Mouse (Mus musculus): ENCODE results near the gene Itsn1. TPM values are rescaled to one million over a fixed set of nuclear protein-coding genes. Genes with fewer than 3 reads are reported as not detected.

Itsn1 gene
- polyA plus RNA-seq, 1 experiment = 30.5 TPM

- H3K4me1 ChIP-seq (ENCODE audit: control insufficient read depth, insufficient read depth, low read length) = peaks cover 4% of the 10 kb centered on the region
- no peak for TF ChIP-seq CTCF (IDR thresholded peaks at IDR 0.05; ENCODE audit: control insufficient read depth, insufficient read depth, insufficient replicate concordance, low read depth, low read length)
- TF ChIP-seq POLR2A (IDR thresholded peaks at IDR 0.05; ENCODE audit: control insufficient read depth, low read depth, low read length) = no peak
- H3K27me3 ChIP-seq (ENCODE audit: control insufficient read depth, insufficient read depth, low read length) = no peaks in the 10 kb centered on the region
- no peaks in the 10 kb centered on the region for H3K36me3 ChIP-seq (ENCODE audit: control insufficient read depth, insufficient read depth, low read length)
- no peak overlapping the region for H3K4me3 ChIP-seq (ENCODE audit: control insufficient read depth, low read depth, low read length)
- H3K27ac ChIP-seq (ENCODE audit: control insufficient read depth, insufficient read depth, low read depth, low read length) = no peak overlapping the region
These were observed 3.7 kb downstream of the Itsn1 start for GRCm38 (mm10) chr16:91732816-91733215.

- H3K4me1 ChIP-seq (ENCODE audit: control insufficient read depth, insufficient read depth, low read length) = peaks cover 4% of the 10 kb centered on the region
- TF ChIP-seq CTCF (IDR thresholded peaks at IDR 0.05; ENCODE audit: control insufficient read depth, insufficient read depth, insufficient replicate concordance, low read depth, low read length) = no peak
- no peak for TF ChIP-seq POLR2A (IDR thresholded peaks at IDR 0.05; ENCODE audit: control insufficient read depth, low read depth, low read length)
- no peaks in the 10 kb centered on the region for H3K27me3 ChIP-seq (ENCODE audit: control insufficient read depth, insufficient read depth, low read length)
- H3K4me3 ChIP-seq (ENCODE audit: control insufficient read depth, low read depth, low read length) = no peak overlapping the region
- H3K27ac ChIP-seq (ENCODE audit: control insufficient read depth, insufficient read depth, low read depth, low read length) = no peak overlapping the region
- H3K36me3 ChIP-seq (ENCODE audit: control insufficient read depth, insufficient read depth, low read length) = no peaks in the 10 kb centered on the region
These were observed 5.7 kb downstream of the Itsn1 start for GRCm38 (mm10) chr16:91734771-91735170.

- H3K4me1 ChIP-seq (ENCODE audit: control insufficient read depth, insufficient read depth, low read length) = peaks cover 2% of the 10 kb centered on the region
- H3K4me3 ChIP-seq (ENCODE audit: control insufficient read depth, low read depth, low read length) = no peak overlapping the region
- 0 out of 2 replicates have a peak overlapping the region, but pooled peaks have one; percentile 22 for H3K27ac ChIP-seq (ENCODE audit: control insufficient read depth, insufficient read depth, low read depth, low read length)
- no peaks in the 10 kb centered on the region for H3K27me3 ChIP-seq (ENCODE audit: control insufficient read depth, insufficient read depth, low read length)
- TF ChIP-seq CTCF (IDR thresholded peaks at IDR 0.05; ENCODE audit: control insufficient read depth, insufficient read depth, insufficient replicate concordance, low read depth, low read length) (no peak), POLR2A (IDR thresholded peaks at IDR 0.05; ENCODE audit: control insufficient read depth, low read depth, low read length) (no peak)
- H3K36me3 ChIP-seq (ENCODE audit: control insufficient read depth, insufficient read depth, low read length) = no peaks in the 10 kb centered on the region
These were observed 7.2 kb downstream of the Itsn1 start for GRCm38 (mm10) chr16:91736046-91736816.

DNA sequence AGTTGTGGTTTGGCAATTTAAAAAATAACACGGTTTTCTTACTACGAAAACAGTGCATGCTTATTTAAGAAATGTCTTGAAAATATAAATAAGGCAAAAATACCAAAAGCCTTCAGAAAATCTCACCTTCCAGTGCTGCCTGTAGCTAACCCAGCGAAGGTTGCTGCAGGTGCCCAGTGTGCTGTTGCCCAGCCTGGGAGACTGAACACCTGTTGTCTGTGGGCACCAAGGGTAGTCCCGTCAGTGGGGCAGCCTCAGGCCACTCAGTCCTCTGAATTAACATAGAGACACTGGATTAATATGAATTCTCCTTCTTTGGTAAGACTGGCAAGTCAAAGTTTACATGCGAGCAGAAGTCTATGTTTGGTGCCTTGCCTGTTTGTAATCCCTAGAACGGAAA is 9.4 kb downstream of the Itsn1 start:
- Histone ChIP-seq H3K4me3 (ENCODE audit: control insufficient read depth, low read depth, low read length) (no peak overlapping the region), H3K4me1 (ENCODE audit: control insufficient read depth, insufficient read depth, low read length) (peaks cover 2% of the 10 kb centered on the region), H3K27me3 (ENCODE audit: control insufficient read depth, insufficient read depth, low read length) (no peaks in the 10 kb centered on the region), H3K27ac (ENCODE audit: control insufficient read depth, insufficient read depth, low read depth, low read length) (no peak overlapping the region), H3K36me3 (ENCODE audit: control insufficient read depth, insufficient read depth, low read length) (no peaks in the 10 kb centered on the region)
- no peak for TF ChIP-seq POLR2A (IDR thresholded peaks at IDR 0.05; ENCODE audit: control insufficient read depth, low read depth, low read length)
- no peak for TF ChIP-seq CTCF (IDR thresholded peaks at IDR 0.05; ENCODE audit: control insufficient read depth, insufficient read depth, insufficient replicate concordance, low read depth, low read length)

DNA sequence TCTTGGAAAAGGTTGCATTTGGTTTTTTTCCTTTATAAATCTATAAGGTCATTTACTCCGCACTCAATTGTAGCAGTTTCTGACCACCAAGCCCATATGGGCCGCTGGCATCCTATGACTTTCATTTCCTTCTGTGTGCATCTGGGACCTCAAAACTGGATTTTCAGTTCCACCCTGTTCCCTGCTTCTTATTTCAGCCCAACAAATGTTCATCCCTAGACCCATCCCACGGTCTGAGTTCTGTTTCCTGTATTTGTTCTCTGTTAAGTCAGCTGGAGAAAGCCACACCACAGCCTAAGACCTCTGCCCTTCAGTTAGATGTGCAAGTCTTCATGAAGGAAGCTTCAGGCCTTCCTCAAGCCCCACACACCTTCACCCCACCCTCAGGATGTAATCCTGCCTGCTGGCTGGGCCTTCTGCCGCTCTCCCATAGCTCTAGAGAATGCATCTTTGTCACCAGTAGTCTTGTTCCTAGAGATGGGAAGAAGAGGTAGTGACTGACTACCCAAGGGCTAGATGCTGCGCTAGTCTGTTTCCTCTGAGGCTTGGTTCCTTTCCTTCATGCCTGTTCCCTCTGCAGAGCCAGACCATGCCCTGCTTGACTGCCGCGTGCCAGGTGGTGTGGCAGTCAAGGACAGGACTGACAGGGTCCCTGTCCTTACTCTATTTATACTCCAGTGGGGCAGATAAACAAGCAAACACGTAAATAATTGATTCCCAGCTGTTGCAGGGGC is 11.3 kb downstream of the Itsn1 start:
- H3K4me3 ChIP-seq (ENCODE audit: control insufficient read depth, low read depth, low read length) = no peak overlapping the region
- H3K27me3 ChIP-seq (ENCODE audit: control insufficient read depth, insufficient read depth, low read length) = no peaks in the 10 kb centered on the region
- H3K4me1 ChIP-seq (ENCODE audit: control insufficient read depth, insufficient read depth, low read length) = peaks cover 2% of the 10 kb centered on the region
- no peak for TF ChIP-seq POLR2A (IDR thresholded peaks at IDR 0.05; ENCODE audit: control insufficient read depth, low read depth, low read length)
- no peak overlapping the region for H3K27ac ChIP-seq (ENCODE audit: control insufficient read depth, insufficient read depth, low read depth, low read length)
- no peaks in the 10 kb centered on the region for H3K36me3 ChIP-seq (ENCODE audit: control insufficient read depth, insufficient read depth, low read length)

DNA sequence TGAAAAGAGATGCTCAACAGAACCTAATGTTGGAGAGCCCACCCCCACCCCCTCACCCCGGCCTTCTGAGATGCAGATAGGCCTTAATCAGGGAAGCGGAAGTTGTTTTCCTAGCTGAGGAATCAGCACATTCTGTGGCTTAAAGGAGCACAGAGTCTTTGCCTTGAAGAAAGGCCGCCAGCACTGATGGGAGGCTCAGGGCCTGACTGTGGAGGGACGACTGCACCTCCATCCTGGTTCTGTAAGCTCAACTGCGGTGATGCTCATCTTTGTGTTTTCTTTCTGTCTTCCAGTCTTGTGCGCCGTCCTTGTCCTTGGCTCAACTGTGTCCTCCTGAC is 11.8 kb downstream of the Itsn1 start:
- Histone ChIP-seq H3K27me3 (ENCODE audit: control insufficient read depth, insufficient read depth, low read length) (no peaks in the 10 kb centered on the region), H3K27ac (ENCODE audit: control insufficient read depth, insufficient read depth, low read depth, low read length) (no peak overlapping the region), H3K4me3 (ENCODE audit: control insufficient read depth, low read depth, low read length) (no peak overlapping the region), H3K36me3 (ENCODE audit: control insufficient read depth, insufficient read depth, low read length) (no peaks in the 10 kb centered on the region), H3K4me1 (ENCODE audit: control insufficient read depth, insufficient read depth, low read length) (peaks cover 2% of the 10 kb centered on the region)
- TF ChIP-seq POLR2A (IDR thresholded peaks at IDR 0.05; ENCODE audit: control insufficient read depth, low read depth, low read length) (no peak), CTCF (IDR thresholded peaks at IDR 0.05; ENCODE audit: control insufficient read depth, insufficient read depth, insufficient replicate concordance, low read depth, low read length) (no peak)

DNA sequence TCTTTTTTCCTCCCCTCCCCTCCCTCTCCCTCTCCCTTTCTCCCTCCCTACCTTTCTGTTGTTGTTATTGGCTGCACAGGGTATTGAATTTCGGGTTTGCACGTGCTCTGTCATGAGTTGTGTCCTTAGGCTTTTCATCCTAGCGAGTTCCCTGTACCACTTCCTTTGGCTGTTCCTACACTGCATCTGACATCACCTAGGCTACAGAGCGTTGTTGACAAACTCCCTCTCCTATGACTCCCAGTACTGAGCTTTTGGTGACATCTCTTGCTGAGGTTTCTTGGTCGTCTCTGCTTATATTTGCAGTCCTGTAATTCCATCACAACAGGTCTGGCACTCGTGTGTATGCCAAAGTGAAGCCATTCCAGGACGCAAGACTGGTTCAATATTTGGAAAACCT is 14.0 kb downstream of the Itsn1 start:
- Histone ChIP-seq H3K27me3 (ENCODE audit: control insufficient read depth, insufficient read depth, low read length) (no peaks in the 10 kb centered on the region), H3K36me3 (ENCODE audit: control insufficient read depth, insufficient read depth, low read length) (no peaks in the 10 kb centered on the region), H3K4me1 (ENCODE audit: control insufficient read depth, insufficient read depth, low read length) (no peaks in the 10 kb centered on the region), H3K4me3 (ENCODE audit: control insufficient read depth, low read depth, low read length) (no peak overlapping the region), H3K27ac (ENCODE audit: control insufficient read depth, insufficient read depth, low read depth, low read length) (no peak overlapping the region)
- TF ChIP-seq POLR2A (IDR thresholded peaks at IDR 0.05; ENCODE audit: control insufficient read depth, low read depth, low read length) (no peak), CTCF (IDR thresholded peaks at IDR 0.05; ENCODE audit: control insufficient read depth, insufficient read depth, insufficient replicate concordance, low read depth, low read length) (no peak)
